Mouse (Mus musculus) kidney, adult 11 months (tissue): Measurements from ENCODE around the gene Blvrb.

Experiments
- DNase-seq: peaks from one replicate; pipeline ENCODE4 v3.0.0; 2022

The Blvrb gene

DNA sequence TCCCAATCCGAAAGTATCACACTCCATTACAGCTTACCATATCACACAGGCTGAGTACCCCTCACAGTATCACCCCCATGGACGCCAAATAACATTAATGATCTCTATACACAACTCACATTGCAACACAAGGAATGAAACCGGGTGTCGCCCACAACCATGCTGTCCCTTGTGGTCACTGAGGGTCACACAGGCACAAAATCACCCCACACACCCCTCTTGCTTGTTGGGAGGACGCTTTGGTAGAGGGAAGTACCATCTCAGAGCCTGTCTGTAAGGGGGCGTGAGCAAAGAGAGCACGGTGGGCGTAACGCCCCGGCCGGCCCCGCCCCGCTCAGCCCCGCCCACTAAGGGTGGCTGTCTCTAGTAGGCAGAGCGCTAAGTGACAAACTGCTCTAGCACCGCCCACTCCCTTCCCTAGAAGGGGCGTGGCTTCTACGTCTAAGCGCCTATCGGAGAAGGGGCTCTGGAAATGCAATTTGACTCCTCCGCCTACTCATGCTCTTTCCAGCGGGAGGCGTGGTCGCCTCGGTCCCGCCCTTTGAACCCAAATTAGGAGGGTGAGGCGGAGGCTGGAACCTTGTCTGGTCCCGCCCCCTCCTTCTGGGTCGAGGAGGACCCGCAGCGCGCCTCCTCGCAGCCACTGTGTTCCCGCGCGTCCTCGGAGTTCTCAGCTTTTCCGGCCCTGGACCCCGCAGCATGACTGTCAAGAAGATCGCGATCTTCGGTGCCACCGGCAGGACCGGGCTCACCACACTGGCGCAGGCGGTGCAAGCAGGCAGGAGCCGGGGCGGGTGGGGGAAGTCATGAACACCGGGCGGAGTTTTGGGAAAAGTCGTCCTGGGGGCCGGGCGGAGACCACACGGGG, at the start of gene Blvrb, which contains the start of gene Sptbn4:
TSS of gene Blvrb (plus strand) at position 560 of the 868 bp plus-strand sequence.
TSS of gene Sptbn4 (minus strand) at position 268 of the 868 bp plus-strand sequence.
- peak; percentile 100 for DNase-seq

DNA sequence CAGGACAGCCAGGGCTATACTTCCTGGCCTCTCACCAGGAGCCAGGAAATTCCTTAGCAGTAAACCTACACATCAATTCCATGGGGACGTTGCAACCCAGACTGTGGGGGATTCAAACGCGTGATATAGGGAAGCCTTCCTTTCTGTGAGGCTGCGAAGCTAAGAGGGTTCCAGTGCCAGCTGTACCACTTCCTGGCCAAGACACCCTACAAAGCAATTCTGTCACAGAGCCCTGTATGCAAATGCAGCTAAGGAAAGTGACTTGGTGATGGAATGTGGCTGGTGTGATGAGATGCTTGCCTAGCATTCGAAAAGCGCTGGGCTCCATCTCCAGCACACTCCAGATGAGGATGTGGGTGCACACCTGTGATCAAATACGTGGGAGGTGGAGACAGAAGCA, 47.2 kb upstream of the Blvrb start:
- DNase-seq = no peak

DNA sequence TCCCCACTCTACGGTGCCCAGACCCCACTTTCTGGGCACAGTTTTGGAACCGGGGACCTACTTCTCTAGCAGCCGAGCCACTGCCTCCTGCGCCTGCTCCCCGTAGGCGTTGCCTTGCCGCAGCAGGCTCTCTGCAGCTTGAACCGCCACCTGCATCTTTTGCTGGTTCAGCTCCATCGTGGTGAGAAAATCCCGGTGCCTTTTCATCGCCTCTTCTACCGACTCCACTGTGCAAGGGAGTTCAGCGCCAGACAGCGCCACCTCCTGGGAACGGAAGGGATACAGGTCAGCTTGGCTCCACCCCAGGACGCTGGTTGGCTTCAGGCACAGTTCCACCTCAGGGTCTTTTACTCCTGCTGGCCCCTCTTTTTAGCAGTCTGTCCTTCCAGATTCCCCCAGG, 45.1 kb upstream of the Blvrb start:
- DNase-seq = peak; percentile 37

DNA sequence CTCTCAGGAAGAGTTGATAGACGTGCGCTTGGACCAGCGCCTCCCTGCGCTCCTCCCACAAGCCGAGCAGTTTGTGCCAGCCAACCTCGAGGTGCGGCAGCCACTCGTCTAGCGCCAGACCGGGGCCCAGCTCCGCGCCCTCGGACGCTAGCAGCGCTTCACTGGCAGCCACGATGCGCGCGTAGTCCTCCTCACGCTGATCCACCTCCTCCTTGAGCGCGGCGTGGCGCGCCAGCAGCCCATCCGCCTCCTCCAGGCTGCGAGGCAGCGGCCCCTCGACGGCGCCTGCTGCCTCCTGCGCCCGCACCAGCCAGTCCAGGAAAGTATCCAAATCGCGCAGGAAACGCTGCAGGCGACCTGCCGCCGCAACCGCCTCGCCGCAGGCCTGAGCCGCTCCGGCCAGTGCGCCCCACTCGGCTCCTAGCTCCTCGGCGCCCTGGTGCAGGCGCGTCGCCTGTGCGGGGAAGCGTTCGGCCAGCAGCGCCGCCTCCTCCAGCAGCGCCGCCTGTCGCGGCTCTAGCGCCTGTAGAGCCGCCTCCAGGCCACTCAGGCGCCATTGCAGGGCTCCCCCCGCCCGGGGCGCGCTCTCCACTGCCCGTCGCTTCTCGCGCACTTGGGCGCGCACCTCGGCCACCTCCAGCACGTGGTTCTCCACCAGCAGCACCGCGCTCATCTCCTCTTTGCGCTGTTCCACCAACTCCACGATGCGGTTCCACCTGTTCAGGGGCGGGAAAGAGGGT, 43.4 kb upstream of the Blvrb start:
- no peak for DNase-seq

DNA sequence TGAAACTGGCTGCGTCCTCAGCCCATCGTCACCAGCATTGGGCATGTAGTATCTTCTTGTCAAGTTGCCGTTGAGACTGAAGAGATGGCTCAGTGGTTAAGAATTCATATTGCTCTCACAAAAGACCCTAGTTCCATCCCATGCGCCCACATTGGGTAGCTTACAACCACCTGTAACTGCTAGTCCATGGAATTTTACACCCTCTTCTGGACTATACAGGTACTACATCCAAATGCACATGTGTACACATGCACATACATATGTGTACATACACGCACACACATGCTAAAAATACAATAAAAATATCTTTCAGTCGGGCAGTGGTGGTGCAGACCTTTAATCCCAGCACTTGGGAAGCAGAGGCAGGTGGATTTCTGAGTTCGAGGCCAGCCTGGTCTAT, 41.3 kb upstream of the Blvrb start:
- no peak for DNase-seq

DNA sequence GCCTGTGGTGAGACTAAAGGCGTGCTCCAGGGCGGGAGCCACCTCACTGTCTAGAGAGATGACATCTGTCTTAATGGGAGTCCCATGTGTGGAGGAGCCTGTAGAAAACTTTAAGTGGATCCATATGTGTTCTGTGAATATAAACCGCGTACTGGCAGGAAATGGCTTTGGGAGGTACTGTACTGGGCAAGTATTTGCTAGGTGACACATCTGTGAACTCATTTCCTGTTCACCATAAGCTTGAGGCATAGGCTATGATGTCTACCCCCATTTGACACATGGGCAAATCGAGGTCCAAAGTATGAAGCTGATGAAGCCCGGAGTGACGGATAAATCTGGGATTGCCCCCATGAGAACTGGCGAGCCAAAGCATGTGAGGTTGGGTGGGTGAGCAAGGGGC, 40.0 kb upstream of the Blvrb start:
- DNase-seq = no peak

DNA sequence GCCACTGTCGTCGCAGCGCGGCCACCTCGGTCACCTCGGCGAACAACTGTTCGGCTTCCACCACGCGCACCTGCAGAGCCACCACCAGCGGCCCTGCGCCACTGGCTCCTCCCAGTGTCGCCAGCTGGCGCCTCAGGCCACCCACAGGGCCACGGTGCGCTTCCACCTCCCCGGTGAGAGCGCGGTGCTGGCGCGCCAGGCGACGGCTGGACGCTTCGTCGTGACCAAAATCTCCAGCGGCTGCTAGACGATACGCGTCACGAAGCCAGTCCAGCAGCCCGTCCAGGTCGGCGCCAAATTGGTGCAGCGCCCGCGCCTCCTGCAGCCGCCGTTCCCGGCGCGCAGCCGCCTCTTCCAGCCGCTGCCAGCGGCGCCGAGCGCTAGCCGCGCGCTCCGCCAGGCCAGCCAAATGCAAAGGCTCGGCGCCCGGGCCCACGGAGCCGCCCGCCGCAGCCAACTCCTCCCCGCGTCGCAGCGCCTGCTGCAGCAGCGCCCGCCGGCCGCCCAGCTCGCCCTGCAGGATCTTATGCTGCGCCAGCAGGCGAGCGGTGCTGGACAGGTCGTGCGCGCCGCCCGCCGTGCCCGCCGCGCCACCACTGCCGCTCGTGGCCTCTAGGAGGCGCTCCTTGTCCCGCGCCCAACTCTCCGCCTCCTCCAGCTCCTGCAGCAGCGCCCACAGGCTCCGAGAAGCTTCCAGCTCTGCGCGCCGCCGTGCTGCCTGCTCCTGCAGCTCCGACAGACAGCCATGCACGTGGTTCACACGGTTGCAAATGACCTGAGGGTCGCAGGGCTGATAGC, 39.2 kb upstream of the Blvrb start:
- DNase-seq = peak; percentile 61

DNA sequence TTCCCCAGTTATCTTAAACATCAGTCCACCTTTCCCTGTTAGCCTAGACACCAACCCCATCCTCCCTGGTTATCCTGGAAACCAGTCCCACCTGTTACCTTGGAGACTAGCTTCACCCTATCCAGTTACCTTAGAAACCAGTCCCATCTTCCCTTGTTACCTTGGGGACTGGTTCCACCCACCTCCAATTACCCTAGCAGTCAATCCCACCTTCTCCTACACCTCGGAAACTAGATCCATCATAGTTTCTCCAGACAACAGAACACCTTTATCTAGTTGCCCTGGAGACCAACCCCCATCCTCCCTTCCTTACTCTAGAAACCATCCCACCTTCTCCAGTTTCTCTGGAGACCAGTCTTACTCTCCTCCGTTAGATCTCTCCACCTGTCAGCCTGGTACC, 30.6 kb upstream of the Blvrb start:
- no peak for DNase-seq

DNA sequence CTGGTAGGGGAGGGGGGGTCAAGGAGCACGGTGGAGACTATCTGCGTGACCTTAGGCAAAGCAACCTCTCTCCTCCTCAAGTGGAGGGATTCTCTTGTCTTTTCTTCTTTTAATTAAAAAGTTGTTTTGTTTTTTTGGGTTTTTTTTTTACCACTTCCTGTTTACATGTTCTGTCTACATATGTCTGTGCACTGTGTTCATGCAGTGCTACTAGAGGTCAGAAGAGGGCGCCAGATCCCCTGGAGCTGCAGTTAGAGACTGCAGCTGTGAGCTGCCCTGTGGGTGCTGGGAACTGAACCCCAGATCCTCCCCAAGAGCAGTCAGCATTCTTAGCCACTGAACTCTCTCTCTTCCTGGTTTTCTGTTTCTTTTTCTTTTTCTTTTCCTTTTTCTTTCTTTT, 28.7 kb upstream of the Blvrb start:
- DNase-seq = no peak

DNA sequence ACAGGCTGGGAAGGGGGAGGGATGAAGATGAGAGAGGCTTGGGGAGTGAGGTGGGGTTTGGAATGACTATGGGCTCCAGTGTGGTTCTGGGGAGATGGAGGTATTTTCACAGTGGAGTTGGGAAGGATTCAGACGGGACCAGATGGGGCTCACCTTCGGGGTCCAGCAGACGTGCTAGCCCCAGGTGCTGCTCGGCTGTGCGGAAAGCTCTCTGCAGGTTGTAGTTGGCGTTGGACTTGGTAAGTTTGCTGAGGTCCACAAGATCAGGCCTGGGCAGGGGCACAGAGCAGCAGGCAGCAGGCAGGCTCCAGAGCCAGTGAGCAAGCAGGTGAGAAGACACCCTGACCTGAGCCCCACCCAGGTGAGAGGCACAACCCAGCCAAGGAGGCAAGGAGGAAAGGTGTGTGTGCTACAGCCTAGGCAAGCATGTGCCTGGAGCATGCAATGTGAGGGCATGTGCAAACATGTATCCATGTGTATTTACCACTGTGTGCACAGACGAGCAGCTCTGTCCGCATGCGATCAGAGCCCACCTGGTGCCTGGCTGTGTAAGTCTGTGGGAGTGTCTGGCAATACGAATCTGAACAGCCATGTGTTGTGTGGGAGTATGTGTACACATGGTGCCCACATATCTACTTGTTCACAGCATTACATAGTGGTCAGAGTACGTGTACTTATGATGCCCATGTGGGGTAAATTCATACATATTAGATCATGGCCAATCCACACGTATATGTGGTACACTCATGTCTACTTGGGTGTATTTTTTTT, 24.0 kb upstream of the Blvrb start:
- DNase-seq = no peak

DNA sequence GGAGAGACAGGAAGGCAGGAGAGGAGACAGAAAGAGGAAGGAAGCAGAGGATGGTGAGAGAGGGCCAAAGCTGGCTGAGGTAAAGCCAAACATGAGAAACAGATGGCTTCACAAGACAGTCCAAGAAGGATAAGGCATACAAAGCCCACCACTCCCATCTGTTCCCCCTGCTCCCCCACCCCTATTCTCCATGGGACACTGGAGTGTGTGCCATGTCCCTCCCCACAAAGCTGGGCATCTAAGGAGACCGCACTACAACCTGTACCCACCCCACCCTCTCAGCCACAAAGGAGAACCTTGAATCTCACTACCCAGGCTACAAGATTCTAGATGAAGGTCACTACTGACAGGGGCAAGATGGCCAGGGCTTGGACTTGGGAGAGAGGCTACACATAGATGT, 20.4 kb upstream of the Blvrb start:
- no peak for DNase-seq

DNA sequence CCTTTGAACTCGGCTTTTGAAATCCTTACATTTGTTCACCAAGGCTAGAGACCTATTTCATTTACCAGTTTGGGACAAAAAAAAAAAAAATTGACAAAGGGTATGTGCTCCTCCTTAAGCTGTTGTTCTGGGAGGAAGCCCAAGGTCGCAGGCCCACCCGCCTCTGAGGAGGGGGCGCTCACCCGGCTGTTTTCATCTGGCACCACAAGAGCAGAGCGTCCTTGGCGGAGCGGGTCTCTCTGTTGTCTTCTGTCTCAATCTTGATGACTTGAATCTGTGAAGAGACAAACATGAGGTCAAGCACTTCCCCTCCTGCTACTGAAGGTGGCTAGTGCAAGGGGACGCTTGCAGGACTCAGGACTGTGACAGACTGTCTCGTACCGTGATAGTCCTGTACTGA, 19.8 kb upstream of the Blvrb start:
- DNase-seq = no peak

DNA sequence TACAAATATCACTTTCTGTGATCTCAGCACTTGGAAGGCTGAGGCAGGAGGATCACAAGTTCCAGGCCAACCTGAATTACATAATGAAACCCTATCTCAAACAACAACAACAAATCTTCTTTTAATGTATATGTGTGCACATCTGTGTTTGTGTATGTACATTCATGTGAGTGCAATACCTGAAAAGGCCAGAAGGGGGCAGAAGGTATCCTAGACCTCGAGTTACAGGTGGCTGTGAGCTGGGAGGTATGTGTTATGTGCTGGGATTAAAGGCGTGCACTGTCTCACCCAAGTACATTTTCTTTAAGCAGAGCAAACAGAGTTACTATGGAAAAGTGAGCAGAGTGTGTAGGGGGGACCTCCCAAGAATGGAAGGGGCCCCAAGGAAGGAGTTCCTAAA, 18.6 kb upstream of the Blvrb start:
- no peak for DNase-seq

DNA sequence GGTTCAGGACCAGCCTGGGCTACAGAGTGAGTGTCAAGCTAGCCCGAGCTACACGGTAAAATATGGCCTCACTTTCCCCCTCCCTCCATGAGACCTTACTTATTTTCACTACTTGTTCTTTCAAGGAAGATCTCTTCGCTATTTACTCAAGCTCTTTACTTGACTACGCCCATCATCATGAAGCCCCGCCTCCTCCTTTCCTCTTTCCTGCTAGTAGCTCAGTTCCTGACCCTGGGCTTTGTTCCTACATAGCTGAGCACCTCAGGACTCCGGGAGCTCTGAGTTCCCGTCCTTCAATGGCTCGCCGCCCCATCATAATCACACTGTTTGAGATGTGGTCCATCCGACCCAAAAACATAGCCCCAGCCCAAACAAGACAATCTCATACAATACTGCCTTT, 14.4 kb upstream of the Blvrb start:
- no peak for DNase-seq

DNA sequence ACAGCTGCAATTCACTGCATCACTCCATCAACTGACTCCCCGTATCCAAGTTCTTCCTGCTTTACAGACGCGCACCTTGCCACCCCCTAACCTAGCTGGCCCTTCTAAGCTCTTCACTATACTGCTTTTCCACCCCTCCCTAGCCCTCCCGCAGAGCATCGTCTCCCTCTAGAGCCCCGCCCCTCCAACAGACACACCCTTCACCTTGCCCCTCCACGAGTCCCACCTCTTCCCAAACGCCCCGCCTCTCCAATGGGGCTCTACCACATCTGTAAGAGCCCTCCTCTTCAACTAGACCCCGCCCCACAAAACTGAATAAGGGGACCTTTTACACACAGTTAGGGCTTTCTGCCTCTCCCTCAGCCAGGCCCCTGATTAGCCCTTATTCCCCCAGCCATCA, 14.0 kb upstream of the Blvrb start:
- DNase-seq = no peak

DNA sequence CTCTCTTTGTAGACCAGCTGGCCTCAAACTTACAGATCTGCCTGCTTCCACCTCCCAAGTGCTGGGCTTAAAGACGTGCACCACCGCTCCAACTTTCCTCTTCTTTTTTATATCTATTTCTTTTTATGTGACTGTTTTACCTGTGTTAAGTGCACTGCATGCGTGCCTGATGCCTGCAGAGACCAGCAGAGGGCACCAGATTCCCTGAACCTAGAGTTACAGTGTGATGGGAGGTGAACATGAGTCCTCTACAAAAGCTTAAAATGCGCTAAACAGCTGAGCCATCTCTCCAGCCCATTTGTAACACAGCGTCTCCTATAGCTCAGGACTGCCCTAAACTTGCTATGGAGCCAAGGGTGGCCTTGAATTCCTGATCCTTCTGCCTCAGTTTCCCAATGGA, 10.2 kb upstream of the Blvrb start:
- DNase-seq = no peak

DNA sequence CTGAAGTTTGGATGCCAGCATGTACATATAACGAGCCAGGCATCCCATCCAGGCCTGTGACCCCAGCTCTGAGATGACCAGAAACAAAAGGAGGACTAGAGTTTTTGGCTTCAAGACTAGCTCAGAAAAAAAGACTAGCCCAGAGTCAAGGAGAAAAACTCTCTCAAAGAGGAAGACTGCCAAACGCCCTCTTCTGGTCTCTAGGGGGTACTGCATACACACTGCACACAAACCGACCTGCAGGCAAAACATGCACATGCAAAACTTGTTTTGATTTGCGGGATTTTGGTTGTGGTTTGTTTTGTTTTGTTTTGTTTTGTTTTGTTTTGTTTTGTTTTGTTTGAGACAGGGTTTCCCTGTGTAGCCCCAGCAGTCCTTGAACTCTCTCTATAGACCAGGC, 7.8 kb upstream of the Blvrb start:
- no peak for DNase-seq

DNA sequence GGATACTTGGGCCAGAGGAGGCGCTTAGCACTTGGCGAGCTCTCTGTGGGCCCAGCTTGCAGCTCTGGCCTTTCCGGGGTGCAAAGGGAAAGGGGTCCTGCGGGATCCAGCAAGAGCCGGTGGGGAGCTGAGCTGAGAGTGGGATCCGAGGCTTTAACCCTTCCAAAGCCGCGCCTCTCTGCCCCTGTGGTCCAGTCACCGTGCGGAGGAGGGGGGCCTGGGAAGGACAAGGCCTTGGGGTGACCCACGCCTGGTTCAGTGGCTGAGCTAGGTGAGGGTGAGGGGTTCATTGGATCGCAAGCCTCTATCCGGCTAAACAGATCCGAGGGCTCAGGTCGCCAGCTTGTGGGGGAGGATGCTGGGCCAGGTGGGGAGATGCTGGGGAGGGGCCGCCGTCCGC, 1.7 kb upstream of the Blvrb start:
- no peak for DNase-seq

DNA sequence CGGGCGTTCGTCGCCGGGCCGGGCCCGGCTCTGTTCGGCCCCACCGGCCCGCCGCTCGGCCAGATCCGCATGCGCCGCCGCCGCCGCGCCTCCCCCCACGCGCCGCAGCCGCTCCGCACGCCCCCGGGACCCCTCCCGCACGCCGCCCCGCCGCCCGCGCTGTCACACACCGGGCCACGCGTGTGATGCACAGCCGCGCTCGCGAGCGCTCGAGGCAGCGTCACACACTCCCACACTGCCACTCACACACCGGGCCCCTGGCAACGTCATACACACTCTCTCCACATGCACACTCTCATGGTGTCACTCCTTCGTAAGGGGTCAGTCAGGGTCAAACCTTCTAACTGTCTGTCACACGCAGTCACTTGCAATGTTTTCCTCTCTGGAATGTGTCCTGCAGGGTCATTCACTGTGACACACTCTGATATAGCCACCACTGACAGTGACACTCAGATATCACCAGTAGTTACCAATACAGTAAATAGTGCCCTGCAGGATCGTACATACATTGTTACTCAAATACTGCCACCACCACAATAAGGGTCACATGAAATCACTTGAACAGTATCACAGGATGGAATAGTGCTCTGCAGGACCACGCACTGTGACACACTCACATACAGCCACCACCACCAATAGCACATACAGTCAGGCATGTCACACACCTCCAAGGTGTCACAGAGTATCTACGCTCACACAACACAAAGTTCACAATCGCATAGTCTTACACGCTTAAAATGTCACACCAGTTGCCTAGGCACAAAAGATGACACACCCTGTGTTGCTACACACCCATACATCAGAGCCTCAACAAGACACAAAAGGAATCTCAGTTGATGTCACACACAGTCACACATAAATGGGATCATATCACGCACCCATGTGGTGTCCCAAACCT, 1.0 kb upstream of the Blvrb start:
- peak; percentile 10 for DNase-seq

DNA sequence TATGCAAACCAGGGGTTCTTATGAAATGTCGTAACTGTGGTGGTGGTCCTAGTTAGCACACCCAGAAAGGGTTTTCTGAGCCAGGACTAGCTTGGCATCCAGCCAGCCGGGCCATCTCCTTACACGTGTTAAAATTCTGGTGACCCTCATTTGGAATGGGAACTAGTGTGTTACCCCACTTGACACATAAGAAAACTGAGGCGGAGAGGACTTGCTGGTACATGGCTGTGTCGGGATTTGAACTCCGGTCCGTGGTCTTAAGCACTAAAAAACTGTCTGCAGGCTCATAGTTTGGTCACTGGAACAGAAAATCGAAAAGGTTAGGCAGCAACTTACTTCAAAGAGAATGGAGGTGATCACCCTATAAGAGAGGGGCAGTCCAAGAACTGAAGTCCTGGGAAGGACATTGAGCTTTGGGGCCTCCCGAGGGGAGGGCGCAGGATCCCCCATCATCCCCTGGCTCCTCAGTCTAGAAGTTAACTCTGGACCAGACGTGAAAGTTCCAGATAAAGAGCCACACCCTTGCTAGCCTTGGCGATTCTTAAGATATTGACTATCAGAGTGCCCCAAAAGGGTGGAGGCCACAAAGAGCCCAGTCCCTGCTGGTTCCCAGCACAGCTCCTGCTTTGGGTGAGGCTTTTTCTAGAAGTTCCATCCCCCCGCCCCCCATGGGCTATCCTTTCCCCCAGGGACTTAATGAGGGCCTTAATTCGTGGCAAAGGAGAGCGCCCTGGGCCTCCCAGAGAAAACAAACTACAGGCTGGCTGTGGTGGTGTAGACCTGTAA, 836 bp downstream of the Blvrb start:
- DNase-seq = no peak
